Mouse (Mus musculus): ENCODE measurements around the gene Mbl2. TPM values are rescaled to one million over a fixed set of nuclear protein-coding genes. Genes with fewer than 3 reads are reported as not detected.

Mbl2 gene
- total RNA-seq (2023), result not detected

GRCm38 (mm10) chr19:30232691-30233090 lies at the start of gene Mbl2:
Mbl2 (plus strand) TSS chr19:30232942.

Other genes starting within 250 kb of the Mbl2 start
- gene Trpd52l3, start 229.2 kb upstream of the Mbl2 start, total RNA-seq (2023), result not detected
- 10 to 100 TPM; 35.8 to 42.2 TPM for gene Uhrf2, start 202.4 kb upstream of the Mbl2 start, total RNA-seq (2023)
- gene Gldc, start 57.5 kb upstream of the Mbl2 start, total RNA-seq (2023), result under 1 TPM in 1 of 2 experiments, not detected in 1; 0.22 TPM

Data from neutrophil, adult 59 days (primary cell).